Mouse (Mus musculus) splenic B cell, adult 2 months (primary cell): ENCODE data around the gene Clcn6.

Source experiments
- DNase-seq: peaks from one replicate; pipeline ENCODE4 v3.0.0-alpha.2; 2011; ENCODE audit warnings: low read depth, low spot score
- H3K27me3 ChIP-seq: 2 replicates; pipeline ENCODE4 v1.6.1; 2012; ENCODE audit warnings: mild to moderate bottlenecking, low read length, moderate library complexity, mixed read lengths; ENCODE audit not compliant: control insufficient read depth, poor library complexity, insufficient read depth, severe bottlenecking
- H3K36me3 ChIP-seq: 2 replicates; pipeline ENCODE4 v1.6.1; 2012; ENCODE audit warnings: mild to moderate bottlenecking, low read length, moderate library complexity, mixed read lengths; ENCODE audit not compliant: control insufficient read depth, poor library complexity, insufficient read depth, severe bottlenecking

Clcn6 gene

GRCm38 (mm10) chr4:147959881-147960831, 78.5 kb downstream of the Clcn6 start:
- Histone ChIP-seq H3K36me3 (no peaks in the 10 kb centered on the region), H3K27me3 (no peaks in the 10 kb centered on the region)
- peak; percentile 73 for DNase-seq

GRCm38 (mm10) chr4:147957141-147957540, 81.5 kb downstream of the Clcn6 start:
- Histone ChIP-seq H3K36me3 (no peaks in the 10 kb centered on the region), H3K27me3 (no peaks in the 10 kb centered on the region)
- DNase-seq = no peak
